Mouse (Mus musculus) CH12.LX (cell line): ENCODE results near the gene 9530077C05Rik. TPM values are rescaled to one million over a fixed set of nuclear protein-coding genes. Genes with fewer than 3 reads are reported as not detected.

Experiments
- DNase-seq: peaks from one replicate; pipeline ENCODE4 v3.0.0-alpha.2; 2013; ENCODE audit errors: extremely low read depth
- H3K27ac ChIP-seq: 2 replicates; pipeline ENCODE4 v1.5.1; 2012; ENCODE audit warnings: low read depth, mild to moderate bottlenecking, control low read depth, moderate library complexity; ENCODE audit not compliant: insufficient read depth
- H3K27me3 ChIP-seq: replicated peaks from 2 replicates; pipeline ENCODE3; 2012; ENCODE audit warnings: inconsistent platforms
- H3K36me3 ChIP-seq, 2 experiments: replicated peaks in 1 of 2; 2 replicates each; pipeline versions ENCODE3 to v1.6.1; 2012; ENCODE audit warnings: inconsistent platforms in 1 of 2, low read length in 1 of 2, mild to moderate bottlenecking in 1 of 2, mixed read lengths in 1 of 2, moderate library complexity in 1 of 2; ENCODE audit not compliant: control insufficient read depth in 1 of 2, insufficient read depth in 1 of 2
- H3K4me1 ChIP-seq, 2 experiments: 2 replicates each; pipeline ENCODE4 v1.6.1; 2012; ENCODE audit warnings: inconsistent platforms in 1 of 2, moderate library complexity in 1 of 2; ENCODE audit not compliant: insufficient read depth in 2 of 2, control insufficient read depth in 1 of 2
- H3K4me2 ChIP-seq: 2 replicates; pipeline ENCODE4 v1.6.1; 2012; ENCODE audit warnings: low read depth, mild to moderate bottlenecking, control low read depth; ENCODE audit not compliant: poor library complexity, insufficient read depth, severe bottlenecking
- H3K4me3 ChIP-seq, 3 experiments: fragments of 150-350 bp in 1 of 3; sonication (generic) in 1 of 3; replicated peaks in 1 of 3; 2 replicates each; pipeline versions ENCODE3 to v1.5.1; 2011 to 2012; ENCODE audit warnings: low read depth in 2 of 3, low read length in 2 of 3, mild to moderate bottlenecking in 2 of 3, moderate library complexity in 2 of 3, control low read depth in 1 of 3, improper control_type of control experiment in 1 of 3, inconsistent platforms in 1 of 3, mixed read lengths in 1 of 3; ENCODE audit not compliant: poor library complexity in 1 of 3
- H3K79me2 ChIP-seq: replicated peaks from 2 replicates; pipeline ENCODE4 v1.6.1; 2012; ENCODE audit warnings: mild to moderate bottlenecking, moderate library complexity; ENCODE audit not compliant: control insufficient read depth, poor library complexity, insufficient read depth, severe bottlenecking; ENCODE audit errors: extremely low read depth
- H3K9ac ChIP-seq: 2 replicates; pipeline ENCODE4 v1.6.1; 2012; ENCODE audit warnings: low read depth, mild to moderate bottlenecking, control low read depth, moderate library complexity; ENCODE audit not compliant: insufficient read depth
- H3K9me3 ChIP-seq: replicated peaks from 2 replicates; pipeline ENCODE3; 2012; ENCODE audit warnings: low read length, inconsistent platforms, mixed read lengths
- BHLHE40 ChIP-seq: IDR thresholded peaks from 2 replicates; pipeline ENCODE4 v1.6.1; 2011; ENCODE audit warnings: mild to moderate bottlenecking, low read depth, low read length, improper control_type of control experiment
- CTCF ChIP-seq, 2 experiments: IDR thresholded peaks in 1 of 2; conservative IDR thresholded peaks in 1 of 2; 2 replicates each; pipeline ENCODE4 v1.5.1; 2011 to 2012; ENCODE audit warnings: low read depth in 2 of 2, low read length in 2 of 2, improper control_type of control experiment in 1 of 2, inconsistent platforms in 1 of 2, mild to moderate bottlenecking in 1 of 2, moderate library complexity in 1 of 2
- E2F4 ChIP-seq: IDR thresholded peaks from 2 replicates; pipeline ENCODE4 v1.6.1; 2011; ENCODE audit warnings: low read depth, low read length, improper control_type of control experiment; ENCODE audit not compliant: insufficient replicate concordance
- ELF1 ChIP-seq: IDR thresholded peaks from 2 replicates; pipeline ENCODE4 v1.6.1; 2014; ENCODE audit warnings: low read depth, mild to moderate bottlenecking, inconsistent platforms, low read length, improper control_type of control experiment
- GABPA ChIP-seq: IDR thresholded peaks from 2 replicates; pipeline ENCODE4 v1.6.1; 2012; ENCODE audit warnings: low read depth, low read length, improper control_type of control experiment, inconsistent platforms; ENCODE audit not compliant: insufficient replicate concordance
- IRF4 ChIP-seq: IDR thresholded peaks from 2 replicates; pipeline ENCODE4 v1.6.1; 2014; ENCODE audit warnings: low read depth, mild to moderate bottlenecking, inconsistent platforms, low read length, improper control_type of control experiment
- JUND ChIP-seq: conservative IDR thresholded peaks from 2 replicates; pipeline ENCODE4 v1.6.1; 2011; ENCODE audit warnings: low read depth, low read length, improper control_type of control experiment
- MAX ChIP-seq: IDR thresholded peaks from 2 replicates; pipeline ENCODE4 v1.6.1; 2011; ENCODE audit warnings: low read length, improper control_type of control experiment
- MAZ ChIP-seq: IDR thresholded peaks from 2 replicates; pipeline ENCODE4 v1.6.1; 2012; ENCODE audit warnings: low read depth, mild to moderate bottlenecking, inconsistent platforms, low read length, improper control_type of control experiment, moderate library complexity
- NELFE ChIP-seq: IDR thresholded peaks from 2 replicates; pipeline ENCODE4 v1.6.1; 2011; ENCODE audit warnings: low read depth, low read length, improper control_type of control experiment
- POLR2A ChIP-seq: IDR thresholded peaks from 2 replicates; pipeline ENCODE4 v1.6.1; 2011; ENCODE audit warnings: low read depth, mild to moderate bottlenecking, improper control_type of control experiment, low read length
- UBTF ChIP-seq: IDR thresholded peaks from 2 replicates; pipeline ENCODE4 v1.6.1; 2012; ENCODE audit warnings: low read depth, mild to moderate bottlenecking, inconsistent platforms, low read length, improper control_type of control experiment, moderate library complexity
- USF2 ChIP-seq: conservative IDR thresholded peaks from 2 replicates; pipeline ENCODE4 v1.6.1; 2011; ENCODE audit warnings: low read depth, low read length, improper control_type of control experiment
- ZKSCAN1 ChIP-seq: IDR thresholded peaks from 2 replicates; pipeline ENCODE4 v1.6.1; 2012; ENCODE audit warnings: low read depth, inconsistent platforms, low read length, improper control_type of control experiment, borderline replicate concordance
- dilution Hi-C: fragments of 300-500 bp; cut with MboI; formaldehyde crosslinking; loops from 2 replicates; pipeline ENCODE4 v1.14.3; 2020; ENCODE audit warnings: low sequenced_read_pairs; ENCODE audit not compliant: extremely low pct_unique_long_range_greater_than_20kb, extremely low pct_ligation_motif_present
- in situ Hi-C: fragments of 300-500 bp; cut with MboI; formaldehyde crosslinking; loops from 3 replicates; pipeline ENCODE4 v1.14.3; 2019; ENCODE audit warnings: low sequenced_read_pairs, low pct_ligation_motif_present, low pct_unique_long_range_greater_than_20kb, mixed read lengths
- polyA plus RNA-seq: library from polyadenylated mRNA; unstranded; fragments of >175 nt; gene quantifications from 2 replicates; pipeline ENCODE4 v1.2.1, GENCODE M21; 2012; ENCODE audit warnings: low read depth; ENCODE audit not compliant: insufficient read length
- total RNA-seq, 2 experiments: library from RNA; depleted of rRNA; stranded (reverse); fragments of 300-350 nt in 1 of 2; fragments of >200 nt in 1 of 2; gene quantifications; 2 replicates each; pipeline ENCODE4 v1.2.3; 2012 to 2014

The 9530077C05Rik gene
- total and polyA plus RNA-seq, 3 experiments: 0.71 to 1.4 (median 0.93) TPM

DNA sequence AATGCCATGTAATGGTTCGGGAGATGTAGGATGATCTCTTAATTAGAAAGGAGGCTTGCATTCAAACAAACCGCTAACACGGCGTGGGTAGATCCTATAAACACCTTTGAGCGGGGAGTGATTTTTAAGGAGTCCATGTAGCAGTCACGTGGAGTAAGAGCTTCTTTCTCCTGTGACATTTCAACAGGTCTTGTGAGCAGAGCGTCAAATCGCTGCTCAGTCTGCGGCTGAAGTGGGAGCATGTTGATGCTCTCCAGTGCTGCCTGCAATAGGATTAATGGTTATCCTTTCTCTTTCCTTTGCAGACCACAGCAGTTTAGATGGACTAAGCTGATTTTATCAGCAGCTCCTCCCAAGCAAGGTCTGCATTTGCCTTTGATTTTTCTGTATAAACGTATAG lies 65.0 kb downstream of the 9530077C05Rik start:
- peak overlapping the region; percentile 84 for H3K9ac ChIP-seq
- H3K79me2 ChIP-seq: no peaks in the 10 kb centered on the region
- in situ Hi-C loops: no loop called here
- no peaks in the 10 kb centered on the region for H3K36me3 ChIP-seq
- H3K9me3 ChIP-seq: no peaks in the 10 kb centered on the region
- TF ChIP-seq JUND (no peak), MAZ (no peak), BHLHE40 (peak; percentile 29; the same call in 1 of the 2 replicates), MAX (peak; percentile 74)
- no peaks in the 10 kb centered on the region for H3K27me3 ChIP-seq
- no peak for DNase-seq
- dilution Hi-C loops: no loop called here
- H3K27ac ChIP-seq: no peak overlapping the region
- peak overlapping the region; percentile 67 to 90 (median 84) for H3K4me3 ChIP-seq
- peak overlapping the region; percentile 100 for H3K4me2 ChIP-seq
- H3K4me1 ChIP-seq: peaks cover 2 to 9% of the 10 kb centered on the region in 2 experiments; a peak in 2 of 4 replicates

DNA sequence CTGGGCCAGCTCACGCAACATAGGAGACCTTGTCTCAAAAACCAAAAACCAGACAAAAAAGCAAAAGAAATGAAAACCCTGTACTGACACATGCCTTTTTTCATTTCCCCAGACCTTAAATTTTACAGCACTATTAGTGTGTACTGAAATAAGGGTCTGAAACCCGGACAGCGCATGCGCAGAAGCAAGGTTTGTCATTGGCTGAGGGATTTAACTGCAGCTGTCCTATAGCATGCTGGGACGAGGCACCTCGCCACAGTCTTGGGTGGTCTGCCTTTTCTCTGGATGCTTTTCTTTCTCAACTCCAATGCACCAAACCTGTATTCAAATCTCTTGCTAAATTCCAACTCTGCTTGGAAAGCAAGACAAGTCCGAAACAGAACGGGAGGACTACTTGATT lies 67.6 kb downstream of the 9530077C05Rik start:
- Histone ChIP-seq H3K36me3 (no peaks in the 10 kb centered on the region), H3K79me2 (no peaks in the 10 kb centered on the region), H3K27ac (no peak overlapping the region), H3K4me2 (no peak overlapping the region), H3K4me1 (peaks cover 2 to 9% of the 10 kb centered on the region in 2 experiments; a peak in 2 of 4 replicates), H3K9ac (no peak overlapping the region), H3K9me3 (no peaks in the 10 kb centered on the region), H3K27me3 (no peaks in the 10 kb centered on the region), H3K4me3 (no peak overlapping the region)
- TF ChIP-seq UBTF (no peak), IRF4 (no peak), NELFE (no peak)
- dilution Hi-C loops (no loop called here), in situ Hi-C loops (no loop called here)
- DNase-seq: no peak

GRCm38 (mm10) chr9:22483866-22484561 lies 72.7 kb downstream of the 9530077C05Rik start:
- no peak for DNase-seq
- no peaks in the 10 kb centered on the region for H3K9me3 ChIP-seq
- in situ Hi-C loops (no loop called here), dilution Hi-C loops (no loop called here)
- no peak overlapping the region for H3K9ac ChIP-seq
- H3K4me1 ChIP-seq: no peaks in the 10 kb centered on the region
- H3K4me3 ChIP-seq: no peak overlapping the region
- H3K79me2 ChIP-seq: no peaks in the 10 kb centered on the region
- H3K36me3 ChIP-seq: no peaks in the 10 kb centered on the region
- no peaks in the 10 kb centered on the region for H3K27me3 ChIP-seq
- TF ChIP-seq CTCF (conservative IDR thresholded peaks at IDR 0.05 in 1 of 2, IDR thresholded peaks at IDR 0.05 in 1 of 2; ENCODE audit: low read depth in 2 of 2, low read length in 2 of 2) (no peak), IRF4 (no peak), E2F4 (no peak), ELF1 (no peak), GABPA (no peak), ZKSCAN1 (no peak), POLR2A (no peak), USF2 (no peak), MAX (no peak)
- no peak overlapping the region for H3K27ac ChIP-seq
- H3K4me2 ChIP-seq: no peak overlapping the region
